Mouse (Mus musculus): ENCODE measurements around the gene Zfp36l1.

Zfp36l1 gene

GRCm38 (mm10) chr12:80070534-80071287 is 42.1 kb downstream of the Zfp36l1 start:
- DNase-seq (ENCODE audit: low read depth, low spot score): no peak

- no peak for DNase-seq (ENCODE audit: low read depth, low spot score)
Measured at GRCm38 (mm10) chr12:80069040-80069439, 43.8 kb downstream of the Zfp36l1 start.

- no peak for DNase-seq (ENCODE audit: low read depth, low spot score)
Measured at GRCm38 (mm10) chr12:80068016-80068415, 44.8 kb downstream of the Zfp36l1 start.

- no peak for DNase-seq (ENCODE audit: low read depth, low spot score)
Measured at GRCm38 (mm10) chr12:80065049-80065448, 47.8 kb downstream of the Zfp36l1 start.

GRCm38 (mm10) chr12:80064306-80064705 is 48.5 kb downstream of the Zfp36l1 start:
- DNase-seq (ENCODE audit: low read depth, low spot score): no peak

GRCm38 (mm10) chr12:80063402-80064150 is 49.2 kb downstream of the Zfp36l1 start:
- no peak for DNase-seq (ENCODE audit: low read depth, low spot score)

- no peak for DNase-seq (ENCODE audit: low read depth, low spot score)
Measured at GRCm38 (mm10) chr12:80062410-80063401, 50.1 kb downstream of the Zfp36l1 start.

GRCm38 (mm10) chr12:80061810-80062209 is 51.0 kb downstream of the Zfp36l1 start:
- no peak for DNase-seq (ENCODE audit: low read depth, low spot score)

- DNase-seq (ENCODE audit: low read depth, low spot score): no peak
Measured at GRCm38 (mm10) chr12:80060809-80061208, 52.0 kb downstream of the Zfp36l1 start.

- no peak for DNase-seq (ENCODE audit: low read depth, low spot score)
Measured at GRCm38 (mm10) chr12:80060338-80060737, 52.5 kb downstream of the Zfp36l1 start.

GRCm38 (mm10) chr12:80059773-80060328 is 53.0 kb downstream of the Zfp36l1 start:
- no peak for DNase-seq (ENCODE audit: low read depth, low spot score)
